In genomic region chr1:150893677-150894188, GRCm38 (mm10) we compare ENCODE assay signal across 17 mouse cellular contexts.
"Had no signal": no experiment of that assay in that cellular context is flagged by ENCODE, and none has a peak within 500 bp of the region (broad histone marks: within the 10 kb centered on the region; RNA-seq: fewer than 3 reads in every experiment).

No protein-coding gene starts in this region.

- H3K4me3 ChIP-seq: lung, embryonic 15.5 days; megakaryocyte, embryonic 14.5 days; midbrain, embryonic 13.5 days; midbrain, embryonic 15.5 days; neural tube, embryonic 12.5 days; stomach, embryonic 15.5 days had no signal

- H3K9ac ChIP-seq: liver, postnatal 0 days; lung, embryonic 15.5 days; midbrain, embryonic 13.5 days; midbrain, embryonic 15.5 days; neural tube, embryonic 12.5 days; stomach, embryonic 15.5 days had no signal

- H3K9me3 ChIP-seq: lung, embryonic 15.5 days; megakaryocyte, embryonic 14.5 days; midbrain, embryonic 13.5 days; midbrain, embryonic 15.5 days; neural tube, embryonic 12.5 days; stomach, embryonic 15.5 days had no signal

- H3K36me3 ChIP-seq: lung, embryonic 15.5 days; midbrain, embryonic 13.5 days; midbrain, embryonic 15.5 days; neural tube, embryonic 12.5 days; stomach, embryonic 15.5 days had no signal

- H3K27ac ChIP-seq: lung, embryonic 15.5 days; macrophage; midbrain, embryonic 13.5 days; midbrain, embryonic 15.5 days; neural tube, embryonic 12.5 days; stomach, embryonic 15.5 days; stomach, postnatal 0 days had no signal

- DNase-seq: liver, postnatal 0 days; lung, adult 2 months; lung, postnatal 10 days; lung, postnatal 36 days; right cerebral cortex, postnatal 14 days; thymus, adult 2 months; thymus, postnatal 25 days; thymus, postnatal 4 days had no signal

- H3K4me1 ChIP-seq: megakaryocyte, embryonic 14.5 days; midbrain, embryonic 13.5 days; midbrain, embryonic 15.5 days; neural tube, embryonic 12.5 days; stomach, embryonic 15.5 days had no signal

- H3K27me3 ChIP-seq: lung, embryonic 15.5 days; megakaryocyte, embryonic 14.5 days; midbrain, embryonic 13.5 days; midbrain, embryonic 15.5 days; neural tube, embryonic 12.5 days; stomach, embryonic 15.5 days had no signal

- ATAC-seq: liver, postnatal 0 days; midbrain, embryonic 13.5 days; midbrain, embryonic 15.5 days had no signal

- H3K4me2 ChIP-seq: lung, embryonic 15.5 days; midbrain, embryonic 11.5 days; midbrain, embryonic 13.5 days; midbrain, embryonic 15.5 days; neural tube, embryonic 12.5 days; stomach, embryonic 15.5 days had no signal
